Mouse (Mus musculus) CH12.LX (cell line): ENCODE measurements around the gene Hivep2. TPM values are rescaled to one million over a fixed set of nuclear protein-coding genes. Genes with fewer than 3 reads are reported as not detected.

Experiments used
- DNase-seq: peaks from one replicate; pipeline ENCODE4 v3.0.0-alpha.2; 2013; ENCODE audit errors: extremely low read depth
- H3K27ac ChIP-seq: 2 replicates; pipeline ENCODE4 v1.5.1; 2012; ENCODE audit warnings: low read depth, mild to moderate bottlenecking, control low read depth, moderate library complexity; ENCODE audit not compliant: insufficient read depth
- H3K27me3 ChIP-seq: replicated peaks from 2 replicates; pipeline ENCODE3; 2012; ENCODE audit warnings: inconsistent platforms
- H3K36me3 ChIP-seq, 2 experiments: replicated peaks in 1 of 2; 2 replicates each; pipeline versions ENCODE3 to v1.6.1; 2012; ENCODE audit warnings: inconsistent platforms in 1 of 2, low read length in 1 of 2, mild to moderate bottlenecking in 1 of 2, mixed read lengths in 1 of 2, moderate library complexity in 1 of 2; ENCODE audit not compliant: control insufficient read depth in 1 of 2, insufficient read depth in 1 of 2
- H3K4me1 ChIP-seq, 2 experiments: 2 replicates each; pipeline ENCODE4 v1.6.1; 2012; ENCODE audit warnings: inconsistent platforms in 1 of 2, moderate library complexity in 1 of 2; ENCODE audit not compliant: insufficient read depth in 2 of 2, control insufficient read depth in 1 of 2
- H3K4me2 ChIP-seq: 2 replicates; pipeline ENCODE4 v1.6.1; 2012; ENCODE audit warnings: low read depth, mild to moderate bottlenecking, control low read depth; ENCODE audit not compliant: poor library complexity, insufficient read depth, severe bottlenecking
- H3K4me3 ChIP-seq, 3 experiments: fragments of 150-350 bp in 1 of 3; sonication (generic) in 1 of 3; replicated peaks in 1 of 3; 2 replicates each; pipeline versions ENCODE3 to v1.5.1; 2011 to 2012; ENCODE audit warnings: low read depth in 2 of 3, low read length in 2 of 3, mild to moderate bottlenecking in 2 of 3, moderate library complexity in 2 of 3, control low read depth in 1 of 3, improper control_type of control experiment in 1 of 3, inconsistent platforms in 1 of 3, mixed read lengths in 1 of 3; ENCODE audit not compliant: poor library complexity in 1 of 3
- H3K79me2 ChIP-seq: replicated peaks from 2 replicates; pipeline ENCODE4 v1.6.1; 2012; ENCODE audit warnings: mild to moderate bottlenecking, moderate library complexity; ENCODE audit not compliant: control insufficient read depth, poor library complexity, insufficient read depth, severe bottlenecking; ENCODE audit errors: extremely low read depth
- H3K9ac ChIP-seq: 2 replicates; pipeline ENCODE4 v1.6.1; 2012; ENCODE audit warnings: low read depth, mild to moderate bottlenecking, control low read depth, moderate library complexity; ENCODE audit not compliant: insufficient read depth
- H3K9me3 ChIP-seq: replicated peaks from 2 replicates; pipeline ENCODE3; 2012; ENCODE audit warnings: low read length, inconsistent platforms, mixed read lengths
- CHD1 ChIP-seq: IDR thresholded peaks from 2 replicates; pipeline ENCODE4 v1.6.1; 2012; ENCODE audit warnings: low read depth, low read length, improper control_type of control experiment, inconsistent platforms
- CHD2 ChIP-seq: IDR thresholded peaks from 2 replicates; pipeline ENCODE4 v1.6.1; 2011; ENCODE audit warnings: low read length, improper control_type of control experiment
- ELF1 ChIP-seq: IDR thresholded peaks from 2 replicates; pipeline ENCODE4 v1.6.1; 2014; ENCODE audit warnings: low read depth, mild to moderate bottlenecking, inconsistent platforms, low read length, improper control_type of control experiment
- EP300 ChIP-seq: IDR thresholded peaks from 2 replicates; pipeline ENCODE4 v1.6.1; 2011; ENCODE audit warnings: low read length, improper control_type of control experiment
- GABPA ChIP-seq: IDR thresholded peaks from 2 replicates; pipeline ENCODE4 v1.6.1; 2012; ENCODE audit warnings: low read depth, low read length, improper control_type of control experiment, inconsistent platforms; ENCODE audit not compliant: insufficient replicate concordance
- HCFC1 ChIP-seq: IDR thresholded peaks from 2 replicates; pipeline ENCODE4 v1.6.1; 2012; ENCODE audit warnings: low read depth, mild to moderate bottlenecking, inconsistent platforms, low read length, improper control_type of control experiment
- JUN ChIP-seq: IDR thresholded peaks from 2 replicates; pipeline ENCODE4 v1.6.1; 2011; ENCODE audit warnings: low read depth, mild to moderate bottlenecking, low read length, improper control_type of control experiment, moderate library complexity; ENCODE audit not compliant: insufficient read depth
- MAFK ChIP-seq: IDR thresholded peaks from 2 replicates; pipeline ENCODE4 v1.6.1; 2011; ENCODE audit warnings: low read length, improper control_type of control experiment; ENCODE audit not compliant: insufficient replicate concordance
- MAX ChIP-seq: IDR thresholded peaks from 2 replicates; pipeline ENCODE4 v1.6.1; 2011; ENCODE audit warnings: low read length, improper control_type of control experiment
- MEF2A ChIP-seq: IDR thresholded peaks from 2 replicates; pipeline ENCODE4 v1.6.1; 2014; ENCODE audit warnings: low read depth, mild to moderate bottlenecking, inconsistent platforms, low read length, improper control_type of control experiment, borderline replicate concordance
- MXI1 ChIP-seq: IDR thresholded peaks from 2 replicates; pipeline ENCODE4 v1.6.1; 2011; ENCODE audit warnings: mild to moderate bottlenecking, low read depth, low read length, improper control_type of control experiment
- NELFE ChIP-seq: IDR thresholded peaks from 2 replicates; pipeline ENCODE4 v1.6.1; 2011; ENCODE audit warnings: low read depth, low read length, improper control_type of control experiment
- NRF1 ChIP-seq: IDR thresholded peaks from 2 replicates; pipeline ENCODE4 v1.6.1; 2014; ENCODE audit warnings: low read depth, mild to moderate bottlenecking, inconsistent platforms, low read length, improper control_type of control experiment, moderate library complexity
- PAX5 ChIP-seq: IDR thresholded peaks from 2 replicates; pipeline ENCODE4 v1.6.1; 2012; ENCODE audit warnings: low read length, inconsistent platforms, mixed read lengths
- POLR2A ChIP-seq: IDR thresholded peaks from 2 replicates; pipeline ENCODE4 v1.6.1; 2011; ENCODE audit warnings: low read depth, mild to moderate bottlenecking, improper control_type of control experiment, low read length
- POLR2AphosphoS2 ChIP-seq: IDR thresholded peaks from 2 replicates; pipeline ENCODE4 v1.6.1; 2011; ENCODE audit warnings: low read depth, low read length, improper control_type of control experiment
- SIN3A ChIP-seq: IDR thresholded peaks from 2 replicates; pipeline ENCODE4 v1.6.1; 2012; ENCODE audit warnings: low read length, improper control_type of control experiment, inconsistent platforms
- SMC3 ChIP-seq: IDR thresholded peaks from 2 replicates; pipeline ENCODE4 v1.6.1; 2011; ENCODE audit warnings: low read depth, low read length, improper control_type of control experiment
- TBP ChIP-seq: conservative IDR thresholded peaks from 2 replicates; pipeline ENCODE4 v1.6.1; 2011; ENCODE audit warnings: low read depth, low read length, improper control_type of control experiment
- UBTF ChIP-seq: IDR thresholded peaks from 2 replicates; pipeline ENCODE4 v1.6.1; 2012; ENCODE audit warnings: low read depth, mild to moderate bottlenecking, inconsistent platforms, low read length, improper control_type of control experiment, moderate library complexity
- USF1 ChIP-seq: IDR thresholded peaks from 2 replicates; pipeline ENCODE4 v1.6.1; 2014; ENCODE audit warnings: low read depth, mild to moderate bottlenecking, inconsistent platforms, low read length, improper control_type of control experiment
- USF2 ChIP-seq: conservative IDR thresholded peaks from 2 replicates; pipeline ENCODE4 v1.6.1; 2011; ENCODE audit warnings: low read depth, low read length, improper control_type of control experiment
- ZMIZ1 ChIP-seq: IDR thresholded peaks from 2 replicates; pipeline ENCODE4 v1.6.1; 2012; ENCODE audit warnings: low read depth, mild to moderate bottlenecking, inconsistent platforms, low read length, improper control_type of control experiment
- ZNF384 ChIP-seq: IDR thresholded peaks from 2 replicates; pipeline ENCODE4 v1.6.1; 2012; ENCODE audit warnings: low read depth, low read length, improper control_type of control experiment, inconsistent platforms
- dilution Hi-C: fragments of 300-500 bp; cut with MboI; formaldehyde crosslinking; loops from 2 replicates; pipeline ENCODE4 v1.14.3; 2020; ENCODE audit warnings: low sequenced_read_pairs; ENCODE audit not compliant: extremely low pct_unique_long_range_greater_than_20kb, extremely low pct_ligation_motif_present
- in situ Hi-C: fragments of 300-500 bp; cut with MboI; formaldehyde crosslinking; loops from 3 replicates; pipeline ENCODE4 v1.14.3; 2019; ENCODE audit warnings: low sequenced_read_pairs, low pct_ligation_motif_present, low pct_unique_long_range_greater_than_20kb, mixed read lengths
- polyA plus RNA-seq: library from polyadenylated mRNA; unstranded; fragments of >175 nt; gene quantifications from 2 replicates; pipeline ENCODE4 v1.2.1, GENCODE M21; 2012; ENCODE audit warnings: low read depth; ENCODE audit not compliant: insufficient read length
- total RNA-seq, 2 experiments: library from RNA; depleted of rRNA; stranded (reverse); fragments of 300-350 nt in 1 of 2; fragments of >200 nt in 1 of 2; gene quantifications; 2 replicates each; pipeline ENCODE4 v1.2.3; 2012 to 2014

Gene Hivep2
- total and polyA plus RNA-seq, 3 experiments = 0.59 to 2.7 (median 1.4) TPM

- no peak overlapping the region for H3K4me3 ChIP-seq
- H3K9ac ChIP-seq = no peak overlapping the region
- in situ Hi-C loops (loop anchor here (25.0 kb wide), 1 partner anchor 255 kb away; no protein-coding TSS in a partner anchor), dilution Hi-C loops (no loop called here)
- H3K36me3 ChIP-seq = no peaks in the 10 kb centered on the region
- H3K4me2 ChIP-seq = no peak overlapping the region
- H3K27me3 ChIP-seq = no peaks in the 10 kb centered on the region
- TF ChIP-seq POLR2A (no peak), ZNF384 (no peak), JUN (no peak), MAFK (no peak), SIN3A (no peak), MXI1 (no peak), ZMIZ1 (no peak), MAX (no peak), USF1 (no peak), MEF2A (no peak), ELF1 (no peak), POLR2AphosphoS2 (no peak), CHD1 (no peak), EP300 (no peak), UBTF (no peak), NRF1 (no peak), SMC3 (no peak)
- no peak overlapping the region for H3K27ac ChIP-seq
- H3K79me2 ChIP-seq = no peaks in the 10 kb centered on the region
- no peaks in the 10 kb centered on the region for H3K9me3 ChIP-seq
- H3K4me1 ChIP-seq = peaks cover 2 to 9% of the 10 kb centered on the region in 2 experiments; a peak in 3 of 4 replicates
- DNase-seq = no peak
Observed at GRCm38 (mm10) chr10:13932147-13932546, 33.7 kb upstream of the Hivep2 start.

GRCm38 (mm10) chr10:13933320-13933719 is 32.6 kb upstream of the Hivep2 start:
- dilution Hi-C loops (no loop called here), in situ Hi-C loops (loop anchor here (25.0 kb wide), 1 partner anchor 254 kb away; no protein-coding TSS in a partner anchor)
- no peak for TF ChIP-seq SIN3A
- no peak for TF ChIP-seq USF2
- no peak for TF ChIP-seq TBP
- TF ChIP-seq JUN = no peak
- TF ChIP-seq NELFE = no peak
- TF ChIP-seq HCFC1 = no peak
- no peak for TF ChIP-seq GABPA
- no peak for TF ChIP-seq ZMIZ1
- TF ChIP-seq CHD2 = no peak
- TF ChIP-seq CHD1 = no peak
- TF ChIP-seq MXI1 = no peak
- no peak for TF ChIP-seq PAX5
- Histone ChIP-seq H3K27me3 (no peaks in the 10 kb centered on the region), H3K4me2 (no peak overlapping the region), H3K36me3 (no peaks in the 10 kb centered on the region), H3K4me1 (peaks cover 2 to 9% of the 10 kb centered on the region in 2 experiments; a peak in 3 of 4 replicates), H3K9me3 (no peaks in the 10 kb centered on the region), H3K9ac (no peak overlapping the region), H3K4me3 (no peak overlapping the region), H3K27ac (no peak overlapping the region), H3K79me2 (no peaks in the 10 kb centered on the region)
- no peak for DNase-seq
